Mouse (Mus musculus): ENCODE measurements at regions not wholly inside any gene's neighbourhood (a gene's known extent, or its start where the extent isn't known, plus 50 kb on each side); places are given as distances from the start of the nearest gene placed in this dataset.

GRCm38 (mm10) chrX:42359381-42360172 lies 129.9 kb upstream of the Tex13c2 start:
- no peak for TF ChIP-seq POLR2A (IDR thresholded peaks at IDR 0.05; ENCODE audit: extremely low read depth, insufficient read depth, low read length)
- TF ChIP-seq CTCF (IDR thresholded peaks at IDR 0.05; ENCODE audit: low read depth, low read length), result no peak

Data from liver, adult 2 months (tissue).